Mouse (Mus musculus) neural tube, embryonic 13.5 days (tissue): Measurements from ENCODE around the gene Lbh. TPM values are rescaled to one million over a fixed set of nuclear protein-coding genes. Genes with fewer than 3 reads are reported as not detected.

Experiments used
- ATAC-seq: fragments of 200-750 bp; cut with Nextera tagmentation; 2 replicates; pipeline ENCODE4 v1.8.0; 2017; ENCODE audit warnings: low read depth, mild to moderate bottlenecking, moderate TSS enrichment, moderate library complexity
- H3K27ac ChIP-seq: fragments of 300-500 bp; sonication (generic); replicated peaks from 2 replicates; pipeline ENCODE4 v1.5.1; 2015; ENCODE audit warnings: moderate library complexity, mild to moderate bottlenecking, inconsistent platforms
- H3K27me3 ChIP-seq: fragments of 300-500 bp; sonication (generic); 2 replicates; pipeline ENCODE4 v1.6.1; 2015; ENCODE audit warnings: mild to moderate bottlenecking, inconsistent platforms
- H3K36me3 ChIP-seq: fragments of 300-500 bp; sonication (generic); 2 replicates; pipeline ENCODE4 v1.6.1; 2015; ENCODE audit warnings: mild to moderate bottlenecking, inconsistent platforms
- H3K4me1 ChIP-seq: fragments of 300-500 bp; sonication (generic); replicated peaks from 2 replicates; pipeline ENCODE4 v1.6.1; 2015; ENCODE audit warnings: inconsistent platforms
- H3K4me2 ChIP-seq: fragments of 300-500 bp; sonication (generic); 2 replicates; pipeline ENCODE4 v1.6.1; 2015; ENCODE audit warnings: inconsistent platforms, mild to moderate bottlenecking, moderate library complexity
- H3K4me3 ChIP-seq: fragments of 300-500 bp; sonication (generic); 2 replicates; pipeline ENCODE4 v1.5.1; 2015; ENCODE audit warnings: mild to moderate bottlenecking, inconsistent platforms
- H3K9ac ChIP-seq: fragments of 300-500 bp; sonication (generic); 2 replicates; pipeline ENCODE4 v1.6.1; 2015; ENCODE audit warnings: moderate library complexity, mild to moderate bottlenecking, inconsistent platforms
- H3K9me3 ChIP-seq: fragments of 300-500 bp; sonication (generic); 2 replicates; pipeline ENCODE4 v1.6.1; 2016; ENCODE audit warnings: inconsistent platforms
- WGBS: fragments of 180-500 bp; shearing (Covaris S2); methylation state at CpG from one replicate; pipeline ENCODE4 v1.1.7; 2015; 5-methylcytosine and 5-hydroxymethylcytosine counted together
- polyA plus RNA-seq: library from polyadenylated mRNA; unstranded; fragments of >200 nt; fragmentation: Nextera tagmentation; extraction: Ambion mirVana; gene quantifications from 2 replicates; pipeline ENCODE4 v1.2.1, GENCODE M21; 2015

Lbh gene
- polyA plus RNA-seq, 1 experiment from 2014 or later, result 6.3 TPM

DNA sequence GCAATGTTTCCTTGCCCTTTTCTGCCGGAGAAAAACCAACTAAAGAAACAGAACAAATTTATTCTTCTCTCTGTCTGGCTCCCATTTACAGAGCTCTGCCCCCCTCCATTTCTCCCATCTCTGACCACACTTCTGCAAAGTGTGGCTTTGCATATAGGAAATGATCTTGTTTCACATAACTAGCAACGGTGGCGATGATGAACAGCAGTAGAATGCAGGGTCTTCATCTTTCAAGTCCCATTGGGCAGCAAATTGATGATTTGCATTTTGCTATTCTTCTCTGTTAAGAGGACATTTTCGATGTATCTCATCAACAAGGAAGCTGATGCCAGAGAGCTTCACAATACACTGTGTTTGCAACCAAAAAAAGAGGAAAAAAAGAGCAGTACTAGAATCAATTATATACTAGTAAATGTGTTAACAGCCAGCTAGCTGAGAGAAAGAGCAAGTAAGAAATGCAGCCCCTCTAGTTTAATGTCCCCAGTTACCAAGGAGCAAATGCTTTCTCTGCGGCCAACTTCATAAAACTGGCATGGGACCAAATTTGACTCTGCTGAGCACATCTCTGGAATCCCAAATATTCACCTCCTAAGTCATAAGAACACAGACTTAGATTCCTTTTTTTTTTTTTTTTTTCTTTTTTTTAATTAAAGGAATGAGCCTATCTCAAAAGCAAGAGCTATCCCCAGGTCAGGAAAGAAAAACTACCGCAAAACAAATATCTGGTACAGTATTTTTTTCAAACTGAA lies 29.2 kb downstream of the Lbh start:
- Histone ChIP-seq H3K9ac (no peak overlapping the region), H3K4me3 (no peak overlapping the region), H3K27me3 (no peaks in the 10 kb centered on the region), H3K4me1 (0 out of 2 replicates have a peak, but pooled peaks cover 5% of the 10 kb centered on the region), H3K36me3 (peaks cover 11% of the 10 kb centered on the region), H3K9me3 (0 out of 2 replicates have a peak, but pooled peaks cover 9% of the 10 kb centered on the region), H3K27ac (no peak overlapping the region), H3K4me2 (no peak overlapping the region)
- ATAC-seq, result no peak
- 81% methylated on average over 6 of the region's 6 CpGs for WGBS

DNA sequence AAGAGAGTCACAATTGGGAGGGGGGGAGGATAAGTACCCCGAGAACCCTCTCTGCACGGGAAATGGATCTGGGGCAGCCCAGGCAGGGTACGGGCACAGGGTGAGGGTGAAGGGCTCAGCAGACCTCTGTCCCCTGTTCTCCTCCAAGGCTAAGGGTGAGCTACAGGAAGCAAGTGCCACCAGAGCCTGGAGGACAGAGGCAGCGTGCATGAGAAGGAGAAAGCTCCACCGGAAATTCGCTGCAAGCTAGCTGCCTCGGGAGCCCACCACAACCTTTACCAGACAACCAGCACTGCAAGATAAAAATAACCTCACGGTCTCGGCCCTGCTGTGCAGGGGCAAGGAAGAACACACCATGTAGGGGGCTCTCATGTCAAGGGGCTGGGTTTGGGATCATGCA lies 30.0 kb downstream of the Lbh start:
- no peak for ATAC-seq
- H3K9me3 ChIP-seq, result 0 out of 2 replicates have a peak, but pooled peaks cover 6% of the 10 kb centered on the region
- H3K27me3 ChIP-seq, result no peaks in the 10 kb centered on the region
- H3K4me3 ChIP-seq, result no peak overlapping the region
- H3K36me3 ChIP-seq, result 0 out of 2 replicates have a peak, but pooled peaks cover 2% of the 10 kb centered on the region
- 80% methylated on average over 9 of the region's 9 CpGs for WGBS
- H3K9ac ChIP-seq, result no peak overlapping the region
- H3K27ac ChIP-seq, result no peak overlapping the region
- H3K4me1 ChIP-seq, result peaks cover 7% of the 10 kb centered on the region; the same call in 1 of the 2 replicates
- no peak overlapping the region for H3K4me2 ChIP-seq

GRCm38 (mm10) chr17:72949247-72949701 lies 31.2 kb downstream of the Lbh start:
- no peak overlapping the region for H3K27ac ChIP-seq
- WGBS, result 82% methylated on average over 7 of the region's 7 CpGs
- H3K9me3 ChIP-seq, result no peaks in the 10 kb centered on the region
- H3K4me1 ChIP-seq, result peaks cover 8% of the 10 kb centered on the region; the same call in 1 of the 2 replicates
- no peaks in the 10 kb centered on the region for H3K36me3 ChIP-seq
- no peak overlapping the region for H3K9ac ChIP-seq
- ATAC-seq, result no peak
- H3K4me2 ChIP-seq, result no peak overlapping the region
- H3K4me3 ChIP-seq, result no peak overlapping the region
- H3K27me3 ChIP-seq, result no peaks in the 10 kb centered on the region

- no peaks in the 10 kb centered on the region for H3K27me3 ChIP-seq
- no peaks in the 10 kb centered on the region for H3K9me3 ChIP-seq
- no peak overlapping the region for H3K4me2 ChIP-seq
- H3K4me3 ChIP-seq, result no peak overlapping the region
- no peak overlapping the region for H3K27ac ChIP-seq
- no peaks in the 10 kb centered on the region for H3K36me3 ChIP-seq
- peak; percentile 40; the same call in 1 of the 2 replicates for ATAC-seq
- H3K9ac ChIP-seq, result no peak overlapping the region
- peaks cover 8% of the 10 kb centered on the region; the same call in 1 of the 2 replicates for H3K4me1 ChIP-seq
- 66% methylated on average over 6 of the region's 6 CpGs for WGBS
These were observed 33.2 kb downstream of the Lbh start for GRCm38 (mm10) chr17:72951331-72951730.

DNA sequence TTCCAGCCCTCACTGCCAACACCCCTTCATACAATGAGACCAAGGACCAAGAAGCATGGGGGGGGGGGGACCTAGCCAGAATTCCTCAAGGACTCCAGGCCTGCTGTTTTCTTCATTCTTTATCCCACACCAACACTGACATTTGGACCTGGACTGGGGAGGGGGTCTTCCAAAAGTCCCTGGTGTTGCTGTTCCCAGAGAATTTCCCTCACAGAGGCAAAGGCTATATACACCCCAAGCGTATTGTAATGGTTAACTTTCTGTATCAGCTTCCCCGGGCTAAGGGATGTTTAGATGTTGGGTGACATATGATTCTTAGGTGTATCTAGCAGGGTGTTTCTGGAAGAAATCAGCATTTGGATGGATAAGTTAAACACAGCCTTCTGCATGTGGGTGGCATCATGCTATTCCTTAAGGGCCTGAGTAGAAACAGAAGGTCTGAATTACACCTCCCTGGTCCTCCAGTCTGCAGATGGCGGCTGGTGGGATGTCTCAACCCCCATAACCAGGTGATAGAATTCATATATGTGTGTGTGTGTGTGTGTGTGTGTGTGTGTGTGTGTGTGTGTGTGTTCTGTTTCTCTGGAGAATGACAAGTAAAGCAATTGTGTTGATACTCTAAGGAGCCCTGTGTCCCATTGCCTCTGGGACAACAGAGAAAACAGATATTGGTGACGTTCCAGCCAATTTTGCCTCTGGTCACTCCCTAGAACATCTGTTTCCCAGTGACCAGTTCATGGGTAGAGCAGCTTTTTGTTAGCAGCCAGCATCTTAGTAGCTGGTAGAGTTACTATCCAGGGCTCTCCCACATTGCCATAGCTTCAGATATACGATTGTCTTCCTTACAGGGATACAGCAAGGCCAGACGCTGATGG lies 35.9 kb downstream of the Lbh start:
- Histone ChIP-seq H3K4me3 (no peak overlapping the region), H3K27me3 (no peaks in the 10 kb centered on the region), H3K4me2 (no peak overlapping the region), H3K36me3 (no peaks in the 10 kb centered on the region), H3K27ac (no peak overlapping the region), H3K9ac (no peak overlapping the region), H3K9me3 (no peaks in the 10 kb centered on the region), H3K4me1 (peaks cover 8% of the 10 kb centered on the region; the same call in 1 of the 2 replicates)
- WGBS, result 88% methylated on average over 6 of the region's 6 CpGs
- ATAC-seq, result no peak

GRCm38 (mm10) chr17:72955534-72955933 lies 37.4 kb downstream of the Lbh start:
- no peaks in the 10 kb centered on the region for H3K9me3 ChIP-seq
- ATAC-seq, result no peak
- H3K4me2 ChIP-seq, result no peak overlapping the region
- WGBS, result 55% methylated on average over 2 of the region's 2 CpGs
- no peak overlapping the region for H3K27ac ChIP-seq
- no peak overlapping the region for H3K4me3 ChIP-seq
- no peaks in the 10 kb centered on the region for H3K36me3 ChIP-seq
- H3K9ac ChIP-seq, result no peak overlapping the region
- H3K4me1 ChIP-seq, result peaks cover 8% of the 10 kb centered on the region; the same call in 1 of the 2 replicates
- no peaks in the 10 kb centered on the region for H3K27me3 ChIP-seq

DNA sequence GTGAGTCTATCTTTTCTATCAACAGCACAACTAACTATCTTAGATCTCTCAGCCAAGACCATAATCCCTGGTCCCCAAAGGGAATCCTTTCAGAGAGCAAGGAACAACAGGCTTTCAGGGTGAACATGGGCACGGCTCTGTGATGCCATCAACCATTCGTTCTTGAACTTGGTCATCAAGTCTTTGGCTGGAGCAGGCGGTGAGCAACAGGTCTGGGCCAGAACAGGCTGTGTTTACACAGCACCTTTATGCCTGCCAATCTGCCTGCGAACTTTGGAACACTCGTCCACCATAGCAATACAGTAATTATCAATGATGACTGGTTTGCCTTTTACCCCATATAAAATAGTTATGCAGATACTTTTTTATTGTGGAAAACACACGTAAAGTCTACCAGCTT lies 38.9 kb downstream of the Lbh start:
- 91% methylated on average over 6 of the region's 6 CpGs for WGBS

GRCm38 (mm10) chr17:72958886-72959285 lies 40.8 kb downstream of the Lbh start:
- no peaks in the 10 kb centered on the region for H3K4me1 ChIP-seq
- H3K9ac ChIP-seq, result no peak overlapping the region
- no peaks in the 10 kb centered on the region for H3K36me3 ChIP-seq
- H3K9me3 ChIP-seq, result no peaks in the 10 kb centered on the region
- no peak overlapping the region for H3K4me3 ChIP-seq
- WGBS, result 90% methylated on average over 5 of the region's 5 CpGs
- no peak overlapping the region for H3K27ac ChIP-seq
- no peak for ATAC-seq
- no peaks in the 10 kb centered on the region for H3K27me3 ChIP-seq
- H3K4me2 ChIP-seq, result no peak overlapping the region

More for the DNA sequence above, 38.9 kb downstream of the Lbh start:
- H3K9me3 ChIP-seq, result no peaks in the 10 kb centered on the region
- no peak for ATAC-seq
- no peaks in the 10 kb centered on the region for H3K36me3 ChIP-seq
- no peak overlapping the region for H3K4me2 ChIP-seq
- H3K4me3 ChIP-seq, result no peak overlapping the region
- no peak overlapping the region for H3K27ac ChIP-seq
- H3K4me1 ChIP-seq, result peaks cover 4% of the 10 kb centered on the region; the same call in 1 of the 2 replicates
- no peaks in the 10 kb centered on the region for H3K27me3 ChIP-seq
- no peak overlapping the region for H3K9ac ChIP-seq

GRCm38 (mm10) chr17:72959497-72960039 lies 41.5 kb downstream of the Lbh start:
- WGBS, result 72% methylated on average over 5 of the region's 5 CpGs
- Histone ChIP-seq H3K4me3 (no peak overlapping the region), H3K36me3 (no peaks in the 10 kb centered on the region), H3K9me3 (no peaks in the 10 kb centered on the region), H3K27me3 (no peaks in the 10 kb centered on the region), H3K27ac (no peak overlapping the region), H3K4me2 (no peak overlapping the region), H3K4me1 (no peaks in the 10 kb centered on the region), H3K9ac (no peak overlapping the region)
- no peak for ATAC-seq

- Histone ChIP-seq H3K27me3 (no peaks in the 10 kb centered on the region), H3K36me3 (no peaks in the 10 kb centered on the region), H3K4me2 (no peak overlapping the region), H3K4me3 (no peak overlapping the region), H3K4me1 (no peaks in the 10 kb centered on the region), H3K9me3 (no peaks in the 10 kb centered on the region), H3K27ac (no peak overlapping the region), H3K9ac (no peak overlapping the region)
- ATAC-seq, result no peak
- WGBS, result 95% methylated on average over 4 of the region's 4 CpGs
These were observed 42.1 kb downstream of the Lbh start for GRCm38 (mm10) chr17:72960243-72960642.

- no peak overlapping the region for H3K4me2 ChIP-seq
- no peaks in the 10 kb centered on the region for H3K9me3 ChIP-seq
- no peaks in the 10 kb centered on the region for H3K27me3 ChIP-seq
- no peaks in the 10 kb centered on the region for H3K36me3 ChIP-seq
- WGBS, result 81% methylated on average over 2 of the region's 2 CpGs
- no peak overlapping the region for H3K4me3 ChIP-seq
- H3K4me1 ChIP-seq, result peaks cover 2% of the 10 kb centered on the region; the same call in 1 of the 2 replicates
- H3K9ac ChIP-seq, result no peak overlapping the region
- ATAC-seq, result no peak
- H3K27ac ChIP-seq, result no peak overlapping the region
These were observed 42.8 kb downstream of the Lbh start for GRCm38 (mm10) chr17:72960873-72961272.
